Mouse (Mus musculus): ENCODE measurements around the gene Znrf3.

GRCm38 (mm10) chr11:5476806-5477205, 32.2 kb upstream of the Znrf3 start:
- no peak for TF ChIP-seq CTCF (IDR thresholded peaks at IDR 0.05; ENCODE audit: insufficient read depth, low read depth, low read length)
- no peak for TF ChIP-seq POLR2A (IDR thresholded peaks at IDR 0.05; ENCODE audit: insufficient read depth, low read depth, low read length)
